Mouse (Mus musculus): ENCODE results near the gene Dlgap1.
"Not testable (repeated sequence)": the region's sequence is repeated elsewhere in the genome, so short reads cannot be mapped to it uniquely, and the experiment has no call there.

Gene Dlgap1

GRCm38 (mm10) chr17:70802022-70802421, 833.1 kb downstream of the Dlgap1 start:
- DNase-seq (ENCODE audit: low read depth, low spot score): no peak

GRCm38 (mm10) chr17:70805866-70806265, 837.0 kb downstream of the Dlgap1 start:
- DNase-seq (ENCODE audit: low read depth, low spot score): no peak

- DNase-seq (ENCODE audit: low read depth, low spot score): no peak
These were observed 837.7 kb downstream of the Dlgap1 start for GRCm38 (mm10) chr17:70806600-70806999.

- no peak for DNase-seq (ENCODE audit: low read depth, low spot score)
These were observed 839.0 kb downstream of the Dlgap1 start for GRCm38 (mm10) chr17:70807885-70808284.

GRCm38 (mm10) chr17:70808837-70809236, 840.0 kb downstream of the Dlgap1 start:
- no peak for DNase-seq (ENCODE audit: low read depth, low spot score)

- no peak for DNase-seq (ENCODE audit: low read depth, low spot score)
These were observed 840.9 kb downstream of the Dlgap1 start for GRCm38 (mm10) chr17:70809776-70810175.

- no peak for DNase-seq (ENCODE audit: low read depth, low spot score)
These were observed 841.9 kb downstream of the Dlgap1 start for GRCm38 (mm10) chr17:70810795-70811194.

- no peak for DNase-seq (ENCODE audit: low read depth, low spot score)
These were observed 846.1 kb downstream of the Dlgap1 start for GRCm38 (mm10) chr17:70815001-70815400.

GRCm38 (mm10) chr17:70817862-70818451, 849.1 kb downstream of the Dlgap1 start:
- DNase-seq (ENCODE audit: low read depth, low spot score): no peak

GRCm38 (mm10) chr17:70823083-70823482, 854.2 kb downstream of the Dlgap1 start:
- DNase-seq (ENCODE audit: low read depth, low spot score): no peak

- no peak for DNase-seq (ENCODE audit: low read depth, low spot score)
These were observed 857.4 kb downstream of the Dlgap1 start for GRCm38 (mm10) chr17:70826227-70826626.

- not testable (repeated sequence) for DNase-seq (ENCODE audit: low read depth, low spot score)
These were observed 858.7 kb downstream of the Dlgap1 start for GRCm38 (mm10) chr17:70827463-70828179.

GRCm38 (mm10) chr17:70828180-70828528, 859.3 kb downstream of the Dlgap1 start:
- DNase-seq (ENCODE audit: low read depth, low spot score): no peak

- DNase-seq (ENCODE audit: low read depth, low spot score): no peak
These were observed 859.7 kb downstream of the Dlgap1 start for GRCm38 (mm10) chr17:70828569-70828968.

- DNase-seq (ENCODE audit: low read depth, low spot score): no peak
These were observed 860.3 kb downstream of the Dlgap1 start for GRCm38 (mm10) chr17:70829217-70829616.

- DNase-seq (ENCODE audit: low read depth, low spot score): no peak
These were observed 861.3 kb downstream of the Dlgap1 start for GRCm38 (mm10) chr17:70829943-70830715.

GRCm38 (mm10) chr17:70831591-70831990, 862.7 kb downstream of the Dlgap1 start:
- no peak for DNase-seq (ENCODE audit: low read depth, low spot score)

GRCm38 (mm10) chr17:70832544-70832943, 863.7 kb downstream of the Dlgap1 start:
- no peak for DNase-seq (ENCODE audit: low read depth, low spot score)

GRCm38 (mm10) chr17:70834430-70834965, 865.6 kb downstream of the Dlgap1 start:
- no peak for DNase-seq (ENCODE audit: low read depth, low spot score)

GRCm38 (mm10) chr17:70835071-70835790, 866.4 kb downstream of the Dlgap1 start:
- no peak for DNase-seq (ENCODE audit: low read depth, low spot score)

- DNase-seq (ENCODE audit: low read depth, low spot score): no peak
These were observed 867.9 kb downstream of the Dlgap1 start for GRCm38 (mm10) chr17:70836820-70837219.

GRCm38 (mm10) chr17:70837474-70837873, 868.6 kb downstream of the Dlgap1 start:
- not testable (repeated sequence) for DNase-seq (ENCODE audit: low read depth, low spot score)
